Mouse (Mus musculus): ENCODE data around the gene Cpsf2. TPM values are rescaled to one million over a fixed set of nuclear protein-coding genes. Genes with fewer than 3 reads are reported as not detected.

The Cpsf2 gene
- polyA plus RNA-seq, 1 experiment from 2014 or later = 33.9 TPM

DNA sequence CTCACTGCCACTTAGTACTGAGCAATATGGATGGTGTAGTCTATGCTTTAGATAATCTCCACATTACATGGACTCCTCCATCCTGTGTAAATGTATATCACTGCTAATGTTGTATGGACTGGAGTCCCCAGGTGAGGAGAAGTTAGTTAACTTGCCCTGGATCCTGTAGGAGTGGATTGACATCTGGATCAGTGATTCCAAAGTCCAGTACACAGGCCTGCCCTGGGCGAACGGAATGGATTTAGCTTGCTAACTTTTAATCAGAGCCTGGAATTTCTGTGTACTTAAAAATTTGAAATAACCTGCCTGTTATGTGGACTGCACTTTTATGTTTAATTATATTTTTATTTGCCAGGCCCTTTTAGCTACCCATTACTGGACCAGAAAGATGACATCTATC is 5.8 kb downstream of the Cpsf2 start:
- H3K27ac ChIP-seq = no peak overlapping the region
- no peak for ATAC-seq (ENCODE audit: insufficient number of reproducible peaks, insufficient read depth, low FRiP score, low TSS enrichment)
- H3K4me1 ChIP-seq = peaks cover 10% of the 10 kb centered on the region
- no peak overlapping the region for H3K4me2 ChIP-seq (replicated peaks)
- peaks cover 27% of the 10 kb centered on the region for H3K36me3 ChIP-seq
- WGBS = 92% methylated on average over 2 of the region's 2 CpGs
- H3K27me3 ChIP-seq = no peaks in the 10 kb centered on the region
- no peaks in the 10 kb centered on the region for H3K9me3 ChIP-seq
- H3K9ac ChIP-seq = no peak overlapping the region
- H3K4me3 ChIP-seq = no peak overlapping the region

DNA sequence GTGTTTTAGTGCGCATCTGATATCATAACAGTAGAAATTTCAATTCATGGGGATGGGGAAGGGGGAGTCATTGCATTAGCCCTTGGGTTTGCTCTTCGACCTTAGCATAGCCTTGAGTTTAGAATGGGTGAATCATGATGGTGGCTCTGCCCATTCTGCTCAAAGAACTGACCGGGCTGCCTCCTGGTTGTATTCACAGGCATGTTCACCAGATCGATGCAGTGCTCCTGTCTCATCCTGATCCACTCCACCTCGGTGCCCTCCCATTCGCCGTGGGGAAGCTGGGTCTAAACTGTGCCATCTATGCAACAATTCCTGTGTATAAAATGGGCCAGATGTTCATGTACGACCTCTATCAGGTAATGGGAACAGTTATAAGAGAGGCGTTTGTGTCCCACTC is 7.2 kb downstream of the Cpsf2 start:
- ATAC-seq (ENCODE audit: insufficient number of reproducible peaks, insufficient read depth, low FRiP score, low TSS enrichment) = no peak
- 94% methylated on average over 9 of the region's 9 CpGs for WGBS
- Histone ChIP-seq H3K9ac (no peak overlapping the region), H3K4me3 (no peak overlapping the region), H3K9me3 (no peaks in the 10 kb centered on the region), H3K27me3 (no peaks in the 10 kb centered on the region), H3K36me3 (peaks cover 37% of the 10 kb centered on the region), H3K4me2 (replicated peaks) (no peak overlapping the region), H3K4me1 (no peaks in the 10 kb centered on the region), H3K27ac (no peak overlapping the region)

DNA sequence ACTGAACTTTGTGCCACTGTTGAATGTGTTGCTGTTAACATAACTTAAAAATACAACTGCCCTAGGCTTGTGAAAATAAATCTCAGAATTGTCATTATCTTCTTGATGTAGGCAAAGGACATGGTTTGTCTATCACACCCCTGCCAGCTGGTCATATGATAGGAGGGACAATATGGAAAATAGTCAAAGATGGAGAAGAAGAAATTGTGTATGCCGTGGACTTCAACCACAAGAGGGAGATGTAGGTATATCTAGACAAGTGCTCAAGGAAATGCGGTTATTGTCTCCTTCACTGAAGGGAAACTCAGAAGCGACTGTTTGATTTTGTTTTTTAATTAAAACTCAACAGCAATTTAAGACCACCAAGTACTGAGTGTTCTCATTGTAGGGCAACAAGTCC is 9.3 kb downstream of the Cpsf2 start:
- no peak for ATAC-seq (ENCODE audit: insufficient number of reproducible peaks, insufficient read depth, low FRiP score, low TSS enrichment)
- Histone ChIP-seq H3K4me1 (no peaks in the 10 kb centered on the region), H3K4me2 (replicated peaks) (no peak overlapping the region), H3K9ac (no peak overlapping the region), H3K4me3 (no peak overlapping the region), H3K36me3 (peaks cover 56% of the 10 kb centered on the region), H3K27me3 (no peaks in the 10 kb centered on the region), H3K9me3 (no peaks in the 10 kb centered on the region), H3K27ac (no peak overlapping the region)
- WGBS = 71% methylated on average over 3 of the region's 3 CpGs

DNA sequence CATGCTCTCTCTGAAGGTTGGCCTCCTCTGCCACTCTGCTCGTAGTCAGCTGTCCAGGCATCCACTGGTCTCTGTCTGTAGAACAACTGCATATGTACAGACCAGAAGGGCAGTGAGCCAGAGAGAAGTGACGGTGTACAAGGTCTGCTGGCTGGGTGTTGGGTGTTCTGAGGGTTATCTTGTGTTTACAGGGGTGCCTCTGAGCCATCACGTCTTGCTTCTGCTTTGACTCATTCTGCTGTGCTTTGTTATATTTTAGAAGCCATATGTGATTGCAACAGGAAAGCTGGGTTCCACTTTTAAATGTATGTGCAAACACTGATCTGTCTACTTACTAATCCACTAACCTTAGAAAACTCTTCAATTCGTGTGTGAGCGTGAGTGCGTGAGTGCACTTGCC is 11.9 kb downstream of the Cpsf2 start:
- Histone ChIP-seq H3K9ac (no peak overlapping the region), H3K36me3 (peaks cover 75% of the 10 kb centered on the region), H3K4me2 (replicated peaks) (no peak overlapping the region), H3K27me3 (no peaks in the 10 kb centered on the region), H3K27ac (no peak overlapping the region), H3K4me3 (no peak overlapping the region), H3K4me1 (no peaks in the 10 kb centered on the region), H3K9me3 (no peaks in the 10 kb centered on the region)
- 84% methylated on average over 6 of the region's 6 CpGs for WGBS
- ATAC-seq (ENCODE audit: insufficient number of reproducible peaks, insufficient read depth, low FRiP score, low TSS enrichment) = no peak

- no peak overlapping the region for H3K4me2 ChIP-seq (replicated peaks)
- no peaks in the 10 kb centered on the region for H3K27me3 ChIP-seq
Measured at GRCm38 (mm10) chr12:101994576-101995467, 19.0 kb downstream of the Cpsf2 start.

GRCm38 (mm10) chr12:101998929-101999328 is 23.1 kb downstream of the Cpsf2 start:
- ATAC-seq (ENCODE audit: insufficient number of reproducible peaks, insufficient read depth, low FRiP score, low TSS enrichment) = no peak

More at GRCm38 (mm10) chr12:101994576-101995467, 19.0 kb downstream of the Cpsf2 start:
- H3K36me3 ChIP-seq = peaks cover 67% of the 10 kb centered on the region
- H3K27ac ChIP-seq = no peak overlapping the region
- no peaks in the 10 kb centered on the region for H3K9me3 ChIP-seq
- WGBS = 89% methylated on average over 8 of the region's 8 CpGs
- no peaks in the 10 kb centered on the region for H3K4me1 ChIP-seq
- H3K9ac ChIP-seq = no peak overlapping the region
- no peak for ATAC-seq (ENCODE audit: insufficient number of reproducible peaks, insufficient read depth, low FRiP score, low TSS enrichment)
- no peak overlapping the region for H3K4me3 ChIP-seq

DNA sequence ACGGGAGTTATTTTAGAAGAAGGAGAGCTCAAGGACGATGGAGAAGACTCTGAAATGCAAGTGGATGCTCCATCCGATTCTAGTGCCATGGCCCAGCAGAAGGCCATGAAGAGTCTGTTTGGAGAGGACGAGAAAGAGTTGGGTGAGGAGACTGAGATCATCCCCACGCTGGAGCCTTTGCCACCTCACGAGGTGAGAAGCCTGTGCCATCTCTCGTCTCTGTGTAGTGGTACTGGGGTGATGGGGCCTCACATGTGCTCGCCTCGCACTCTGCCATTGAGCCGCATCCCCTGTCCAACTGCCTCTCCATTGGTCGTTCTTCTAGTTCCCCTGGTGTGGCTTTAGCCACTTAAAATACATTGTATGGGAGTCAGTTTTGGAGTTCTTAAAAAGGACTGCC is 25.0 kb downstream of the Cpsf2 start:
- no peak overlapping the region for H3K4me3 ChIP-seq
- no peak overlapping the region for H3K9ac ChIP-seq
- no peak overlapping the region for H3K4me2 ChIP-seq (replicated peaks)
- WGBS = 92% methylated on average over 11 of the region's 11 CpGs
- H3K27ac ChIP-seq = no peak overlapping the region
- H3K9me3 ChIP-seq = no peaks in the 10 kb centered on the region
- peaks cover 71% of the 10 kb centered on the region for H3K36me3 ChIP-seq
- no peaks in the 10 kb centered on the region for H3K4me1 ChIP-seq
- no peaks in the 10 kb centered on the region for H3K27me3 ChIP-seq
- no peak for ATAC-seq (ENCODE audit: insufficient number of reproducible peaks, insufficient read depth, low FRiP score, low TSS enrichment)

More at GRCm38 (mm10) chr12:101998929-101999328, 23.1 kb downstream of the Cpsf2 start:
- no peak overlapping the region for H3K4me3 ChIP-seq
- no peak overlapping the region for H3K27ac ChIP-seq
- H3K4me1 ChIP-seq = no peaks in the 10 kb centered on the region
- no peaks in the 10 kb centered on the region for H3K27me3 ChIP-seq
- WGBS = 94% methylated on average over 5 of the region's 5 CpGs
- H3K4me2 ChIP-seq (replicated peaks) = no peak overlapping the region
- no peak overlapping the region for H3K9ac ChIP-seq
- H3K9me3 ChIP-seq = no peaks in the 10 kb centered on the region
- H3K36me3 ChIP-seq = peaks cover 66% of the 10 kb centered on the region

- Histone ChIP-seq H3K9ac (no peak overlapping the region), H3K36me3 (peaks cover 20% of the 10 kb centered on the region), H3K4me3 (no peak overlapping the region), H3K4me1 (no peaks in the 10 kb centered on the region), H3K4me2 (replicated peaks) (no peak overlapping the region), H3K9me3 (no peaks in the 10 kb centered on the region), H3K27me3 (no peaks in the 10 kb centered on the region), H3K27ac (no peak overlapping the region)
- ATAC-seq (ENCODE audit: insufficient number of reproducible peaks, insufficient read depth, low FRiP score, low TSS enrichment) = no peak
- WGBS = 91% methylated on average over 16 of the region's 16 CpGs
Measured at GRCm38 (mm10) chr12:102008111-102008977, 32.6 kb downstream of the Cpsf2 start.

DNA sequence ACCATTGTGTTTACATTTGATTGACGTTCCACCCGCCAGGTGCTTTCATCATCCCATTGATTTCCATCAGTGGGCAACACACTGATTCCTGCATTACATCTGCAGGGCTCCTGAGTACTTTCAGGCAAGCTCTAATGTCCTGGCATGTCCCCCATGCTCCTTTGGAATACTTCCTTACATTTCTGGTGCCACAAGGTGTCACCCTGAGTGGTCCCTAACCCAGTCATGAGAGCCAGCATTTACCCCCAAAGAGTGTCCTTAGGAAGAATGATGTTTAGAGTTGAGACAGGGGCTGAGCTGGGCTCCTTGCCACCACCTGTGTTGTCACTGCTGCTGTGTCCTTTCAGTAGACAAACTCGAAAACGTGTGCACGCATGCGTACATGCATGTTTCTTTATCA is 33.8 kb downstream of the Cpsf2 start:
- Histone ChIP-seq H3K36me3 (peaks cover 10% of the 10 kb centered on the region; the same call in 1 of the 2 replicates), H3K9ac (no peak overlapping the region), H3K4me3 (no peak overlapping the region), H3K4me2 (replicated peaks) (no peak overlapping the region), H3K9me3 (no peaks in the 10 kb centered on the region), H3K27me3 (no peaks in the 10 kb centered on the region), H3K27ac (no peak overlapping the region), H3K4me1 (no peaks in the 10 kb centered on the region)
- 92% methylated on average over 6 of the region's 6 CpGs for WGBS
- no peak for ATAC-seq (ENCODE audit: insufficient number of reproducible peaks, insufficient read depth, low FRiP score, low TSS enrichment)

- Histone ChIP-seq H3K9ac (no peak overlapping the region), H3K36me3 (no peaks in the 10 kb centered on the region), H3K4me1 (no peaks in the 10 kb centered on the region), H3K27me3 (no peaks in the 10 kb centered on the region), H3K27ac (no peak overlapping the region), H3K4me3 (no peak overlapping the region), H3K9me3 (no peaks in the 10 kb centered on the region), H3K4me2 (replicated peaks) (no peak overlapping the region)
- WGBS = 59% methylated on average over 5 of the region's 5 CpGs
- ATAC-seq (ENCODE audit: insufficient number of reproducible peaks, insufficient read depth, low FRiP score, low TSS enrichment) = no peak
Measured at GRCm38 (mm10) chr12:102014411-102014810, 38.6 kb downstream of the Cpsf2 start.

DNA sequence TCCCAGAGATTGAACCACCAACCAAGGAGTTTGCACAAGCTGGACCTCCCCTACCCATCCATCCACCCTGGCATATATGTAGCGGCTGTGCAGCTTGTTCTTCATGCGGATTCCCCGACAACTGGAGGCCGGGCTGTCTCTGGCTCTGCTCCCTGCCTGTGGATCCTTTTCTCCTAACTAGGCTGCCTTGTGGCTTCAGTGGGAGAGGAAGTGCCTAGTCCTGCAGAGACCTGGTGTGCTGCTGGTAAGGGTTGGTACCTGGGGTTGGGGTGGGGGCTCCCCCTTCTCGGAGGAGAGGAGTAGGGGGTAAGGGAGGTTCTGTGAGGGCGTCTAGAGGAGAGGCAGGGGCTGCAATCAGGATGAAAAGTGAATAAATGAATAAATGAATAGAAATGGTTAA is 39.3 kb downstream of the Cpsf2 start:
- Histone ChIP-seq H3K27me3 (no peaks in the 10 kb centered on the region), H3K4me2 (replicated peaks) (no peak overlapping the region), H3K4me3 (no peak overlapping the region), H3K9ac (no peak overlapping the region), H3K27ac (no peak overlapping the region), H3K36me3 (no peaks in the 10 kb centered on the region), H3K4me1 (no peaks in the 10 kb centered on the region), H3K9me3 (no peaks in the 10 kb centered on the region)
- ATAC-seq (ENCODE audit: insufficient number of reproducible peaks, insufficient read depth, low FRiP score, low TSS enrichment) = no peak
- 90% methylated on average over 6 of the region's 6 CpGs for WGBS

- WGBS = 87% methylated on average over 6 of the region's 6 CpGs
- no peaks in the 10 kb centered on the region for H3K4me1 ChIP-seq
Measured at GRCm38 (mm10) chr12:102021923-102022322, 46.1 kb downstream of the Cpsf2 start.

More at GRCm38 (mm10) chr12:102021923-102022322, 46.1 kb downstream of the Cpsf2 start:
- Histone ChIP-seq H3K27me3 (no peaks in the 10 kb centered on the region), H3K9me3 (no peaks in the 10 kb centered on the region), H3K4me3 (no peak overlapping the region), H3K27ac (no peak overlapping the region), H3K9ac (no peak overlapping the region), H3K36me3 (no peaks in the 10 kb centered on the region), H3K4me2 (replicated peaks) (no peak overlapping the region)
- no peak for ATAC-seq (ENCODE audit: insufficient number of reproducible peaks, insufficient read depth, low FRiP score, low TSS enrichment)

Data from embryonic facial prominence, embryonic 12.5 days (tissue).